Mouse (Mus musculus) mature B cell (primary cell): ENCODE results near the gene Nbeal1.
"Not testable (repeated sequence)": the region's sequence is repeated elsewhere in the genome, so short reads cannot be mapped to it uniquely, and the experiment has no call there.

Experiments used
- in situ Hi-C: fragments of 300-500 bp; cut with MboI; formaldehyde crosslinking; loops from 2 replicates; pipeline ENCODE4 v1.14.3; 2019

The Nbeal1 gene

DNA sequence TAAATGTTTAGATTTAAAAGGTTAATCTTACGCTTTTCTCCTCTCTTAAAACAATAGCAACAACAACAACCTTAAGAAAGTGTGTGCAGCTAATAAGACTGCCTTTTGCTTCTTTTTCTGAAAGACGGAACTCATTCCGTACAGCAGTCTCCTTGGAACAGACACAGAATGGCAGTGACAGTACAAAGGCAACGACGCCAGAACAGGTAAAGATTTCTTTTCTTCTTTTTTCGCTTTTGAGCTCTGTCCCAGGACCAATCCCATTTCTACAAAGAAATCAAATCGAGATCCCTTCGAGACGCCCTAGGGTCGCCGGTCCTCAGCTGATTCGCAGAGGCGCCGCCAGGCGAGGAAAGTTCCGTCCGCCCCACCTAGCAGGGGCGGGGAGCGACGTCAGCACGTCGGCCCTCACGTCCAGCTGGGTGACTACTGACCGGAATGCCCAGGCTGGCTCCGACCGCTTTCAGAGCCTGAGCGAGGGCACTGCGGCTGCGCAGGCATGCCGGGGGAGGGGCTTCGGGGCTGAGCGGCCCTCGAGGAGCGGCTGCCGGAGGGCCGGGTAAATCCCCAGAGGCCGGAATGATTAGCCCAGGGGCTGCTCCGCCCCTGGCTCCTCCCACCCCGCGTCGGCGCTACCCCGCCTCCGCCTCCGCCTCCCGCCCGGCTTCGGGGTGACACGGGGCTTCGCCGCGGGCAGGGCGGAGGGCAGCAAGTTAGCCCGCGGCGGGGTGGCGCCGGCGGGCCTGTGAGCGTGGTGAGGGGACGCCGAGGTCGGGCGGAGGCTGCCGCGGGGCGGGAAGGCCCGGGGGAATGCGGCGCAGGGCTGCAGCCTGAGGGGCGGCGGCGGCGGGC is at the start of gene Nbeal1:
Nbeal1 (plus strand) TSS at position 668 of the 852 bp plus-strand sequence.
- in situ Hi-C loops, result no loop called here

DNA sequence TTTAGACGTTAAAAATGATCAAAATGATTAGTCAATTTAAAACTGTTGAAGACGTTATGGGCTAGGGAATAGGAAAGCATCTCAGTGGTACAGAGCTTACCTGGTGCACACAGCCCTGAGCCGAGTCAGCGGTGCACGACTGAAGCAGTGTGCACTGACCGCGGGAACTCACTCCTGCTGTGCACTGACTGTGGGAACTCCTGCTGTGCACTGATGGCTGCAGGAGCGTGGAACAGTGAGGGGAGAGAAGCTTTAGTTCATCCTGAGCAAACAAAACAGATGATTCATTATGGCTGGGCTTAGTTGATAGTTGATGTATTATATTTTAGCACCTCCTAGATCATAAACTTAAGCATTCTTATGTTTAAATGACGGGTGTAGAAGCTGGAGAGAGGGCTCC is 43.1 kb upstream of the Nbeal1 start:
- in situ Hi-C loops, result no loop called here

DNA sequence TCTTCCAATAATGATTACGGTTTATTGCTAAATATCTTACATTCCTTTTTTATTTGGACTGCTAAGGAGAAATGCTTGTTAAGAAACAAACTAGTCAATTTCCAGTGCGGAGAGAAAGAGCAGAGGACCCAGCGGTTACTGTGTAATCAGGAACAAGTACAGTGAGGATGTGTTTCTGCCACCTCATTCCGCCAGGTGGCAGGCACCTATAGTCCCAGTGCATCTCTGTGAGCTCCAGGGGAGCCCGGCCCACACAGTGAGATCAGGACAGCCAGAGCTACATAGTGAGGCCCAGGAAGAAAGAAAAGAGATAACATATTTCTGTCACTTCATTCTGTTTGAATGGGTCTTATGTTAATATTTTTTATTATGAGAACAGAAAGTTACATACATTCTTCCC is 27.7 kb upstream of the Nbeal1 start:
- in situ Hi-C loops, result no loop called here

DNA sequence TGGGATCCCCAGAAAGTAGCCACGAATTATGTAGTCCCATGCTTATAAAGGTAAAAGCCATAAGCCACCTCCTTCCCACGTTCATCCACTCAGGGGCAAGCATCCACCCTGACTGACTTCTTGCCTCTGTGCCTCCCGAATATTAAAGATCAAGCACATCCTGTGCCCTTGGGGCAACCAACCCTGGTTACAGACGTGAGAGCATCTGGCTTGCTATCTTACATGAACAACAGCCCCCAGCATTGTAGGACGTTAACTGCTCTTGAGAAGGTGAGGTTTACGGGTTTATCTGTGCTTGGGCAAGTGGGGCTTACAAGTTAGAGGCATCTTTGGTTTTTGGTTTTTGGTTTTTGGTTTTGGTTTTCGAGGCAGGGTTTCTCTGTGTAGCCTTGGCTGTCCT is 23.7 kb upstream of the Nbeal1 start:
- in situ Hi-C loops, result no loop called here

DNA sequence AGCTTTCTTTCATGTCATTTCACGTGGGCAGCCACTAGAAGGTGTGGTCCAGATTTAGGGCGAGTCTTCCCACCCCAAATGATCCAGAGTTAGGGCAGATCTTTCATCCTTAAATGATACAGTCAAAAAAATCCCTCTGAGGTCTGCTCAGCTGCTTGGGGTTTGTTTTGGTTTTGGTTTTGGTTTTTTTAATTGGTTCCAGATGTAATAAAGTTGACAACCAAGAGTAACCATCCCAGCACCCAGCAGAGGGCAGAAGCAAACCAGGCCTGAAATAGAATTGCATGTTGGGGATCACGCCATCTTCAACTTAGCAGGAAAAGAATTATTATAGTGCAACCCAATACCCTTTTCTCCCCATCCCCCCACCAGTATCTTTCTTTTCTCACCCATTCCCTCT is 22.0 kb upstream of the Nbeal1 start:
- in situ Hi-C loops, result no loop called here

DNA sequence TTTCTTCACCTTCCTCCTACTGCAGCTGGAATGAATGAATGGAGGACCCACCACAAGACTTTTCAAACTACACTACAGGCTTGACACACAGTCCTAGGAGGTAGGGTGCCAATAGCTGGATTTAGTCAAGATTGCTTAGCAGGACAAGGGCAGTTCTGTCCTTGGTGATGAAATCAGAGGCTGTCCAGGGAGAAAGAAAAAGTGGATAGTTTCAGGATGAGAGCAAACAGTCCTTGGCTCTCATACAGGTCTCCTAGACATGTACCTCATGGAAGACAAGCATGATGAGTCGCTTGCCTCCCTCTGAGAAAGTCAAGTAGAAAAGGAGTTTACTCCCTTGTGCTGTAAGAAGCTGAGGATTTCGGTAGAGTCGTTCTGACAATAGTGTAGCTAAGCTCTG is 16.7 kb upstream of the Nbeal1 start:
- in situ Hi-C loops, result no loop called here

- in situ Hi-C loops, result no loop called here
Observed at GRCm38 (mm10) chr1:60169626-60170025, 10.8 kb upstream of the Nbeal1 start.

DNA sequence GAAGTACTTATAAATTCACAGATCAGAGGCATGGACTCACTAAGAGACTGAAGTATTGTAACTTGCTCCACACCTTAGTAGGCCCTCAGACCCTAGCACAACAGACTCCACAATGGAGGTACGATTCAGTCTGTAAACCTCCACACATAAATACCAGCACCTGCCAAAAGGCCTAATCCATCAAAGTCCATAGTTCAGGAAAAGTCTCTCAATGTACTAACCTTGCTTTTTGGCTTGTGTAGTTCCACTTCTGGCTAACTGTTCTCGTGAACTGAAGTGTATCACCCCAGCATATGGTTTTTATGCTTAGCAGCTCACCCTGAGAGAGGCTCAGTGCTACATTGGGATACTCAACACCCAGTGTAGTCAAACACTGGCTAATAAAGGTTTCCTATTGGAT is 10.1 kb upstream of the Nbeal1 start:
- in situ Hi-C loops, result no loop called here

- in situ Hi-C loops, result no loop called here
Observed at GRCm38 (mm10) chr1:60173119-60173518, 7.3 kb upstream of the Nbeal1 start.

DNA sequence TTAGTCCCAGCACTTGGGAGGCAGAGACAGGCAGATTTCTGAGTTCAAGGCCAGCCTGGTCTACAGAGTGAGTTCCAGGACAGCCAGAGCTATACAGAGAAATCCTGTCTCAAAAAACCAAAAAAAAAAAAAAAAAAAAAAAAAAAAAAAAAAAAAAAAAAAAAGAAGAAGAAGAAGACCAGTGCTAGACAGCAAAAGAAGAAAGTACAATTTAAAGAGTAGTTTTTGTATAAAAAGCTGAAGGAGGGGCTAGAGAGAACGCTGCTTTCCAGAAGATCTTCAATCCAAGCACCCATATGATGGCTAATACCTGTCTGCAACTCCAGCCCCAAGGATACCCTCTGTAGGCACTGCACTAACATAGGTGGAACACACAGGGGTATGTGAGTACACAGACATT is 2.6 kb upstream of the Nbeal1 start:
- in situ Hi-C loops, result not testable (repeated sequence)

DNA sequence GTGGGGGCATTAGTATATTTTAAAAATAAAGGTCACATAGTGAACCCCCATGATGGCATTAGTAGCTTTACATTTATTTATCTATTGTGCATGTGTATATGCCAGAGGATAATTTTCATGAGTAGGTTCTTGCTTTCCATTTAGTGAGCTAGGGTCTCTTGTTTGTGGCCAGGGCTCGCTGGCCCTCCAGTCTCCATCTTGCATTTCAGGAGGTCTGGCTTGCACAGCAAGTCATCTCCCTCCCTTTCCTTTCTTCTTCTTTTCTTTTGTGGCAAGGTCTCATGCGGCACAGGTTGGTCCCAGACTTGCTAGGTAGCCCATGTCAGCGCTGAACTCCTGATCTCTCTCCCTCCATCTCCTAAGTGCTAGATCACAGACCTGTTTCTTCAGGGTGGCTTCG is 1.0 kb upstream of the Nbeal1 start:
- in situ Hi-C loops, result no loop called here

DNA sequence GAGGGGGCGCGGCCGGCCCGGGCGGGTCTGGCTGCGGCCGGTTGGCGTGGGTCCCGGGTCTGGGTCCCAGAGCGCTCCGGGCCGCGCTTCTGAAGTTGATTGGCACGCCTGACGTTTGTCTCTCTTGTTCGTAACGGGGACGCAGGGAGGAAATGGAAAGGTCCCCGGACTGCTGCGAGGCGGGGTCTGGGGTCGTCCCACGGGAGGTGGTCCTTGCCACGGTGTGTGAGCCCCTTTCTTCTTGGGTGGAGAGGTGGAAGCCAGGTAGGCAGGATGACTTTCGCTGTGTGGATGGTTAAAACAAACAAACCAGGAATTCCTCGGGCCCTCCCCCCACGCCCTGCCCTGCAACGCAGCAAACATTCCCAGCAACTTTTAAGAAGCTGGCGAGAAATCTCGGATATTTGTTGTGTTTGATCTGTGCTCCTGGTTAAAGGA is 404 bp downstream of the Nbeal1 start:
- in situ Hi-C loops, result no loop called here

DNA sequence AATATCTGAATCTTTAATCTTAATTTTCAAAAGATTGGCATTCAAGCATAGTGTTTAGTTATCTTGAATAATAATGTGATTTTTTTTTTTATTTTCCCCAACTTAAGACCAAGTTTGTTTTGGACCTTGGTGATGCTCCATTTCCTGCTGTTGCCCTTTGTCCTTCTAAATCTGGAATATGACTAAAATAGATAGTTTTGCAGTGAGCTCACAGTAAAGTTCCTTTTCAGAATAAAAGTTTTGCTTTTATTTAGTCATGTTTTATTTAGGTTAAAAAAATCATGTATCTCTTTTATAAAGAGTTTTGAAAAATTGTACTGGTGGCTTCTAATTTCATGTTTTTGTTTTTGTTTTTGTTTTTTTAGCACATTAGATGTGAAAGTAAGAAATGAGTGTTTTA is 8.1 kb downstream of the Nbeal1 start:
- in situ Hi-C loops, result no loop called here

DNA sequence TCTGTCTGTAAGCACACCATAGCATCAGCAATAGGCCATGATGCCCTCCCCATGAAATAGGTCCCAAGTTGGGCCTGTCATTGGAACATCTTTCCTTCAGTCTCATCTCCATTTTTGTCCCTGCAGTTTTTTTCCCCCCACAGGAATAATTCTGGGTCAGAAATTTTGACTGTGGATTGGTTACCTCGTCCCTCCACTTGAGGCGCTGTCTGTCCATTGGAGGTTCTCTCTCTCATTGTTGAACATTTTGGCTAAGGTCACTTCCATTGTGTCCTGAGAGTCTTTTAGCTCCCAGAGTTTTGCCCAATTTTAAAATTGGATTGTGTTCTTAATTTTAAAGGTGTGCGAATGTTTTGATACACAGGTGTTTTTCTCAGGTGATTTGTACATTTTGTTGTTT is 16.4 kb downstream of the Nbeal1 start:
- in situ Hi-C loops, result no loop called here

GRCm38 (mm10) chr1:60199006-60199405 is 18.6 kb downstream of the Nbeal1 start:
- in situ Hi-C loops, result no loop called here

DNA sequence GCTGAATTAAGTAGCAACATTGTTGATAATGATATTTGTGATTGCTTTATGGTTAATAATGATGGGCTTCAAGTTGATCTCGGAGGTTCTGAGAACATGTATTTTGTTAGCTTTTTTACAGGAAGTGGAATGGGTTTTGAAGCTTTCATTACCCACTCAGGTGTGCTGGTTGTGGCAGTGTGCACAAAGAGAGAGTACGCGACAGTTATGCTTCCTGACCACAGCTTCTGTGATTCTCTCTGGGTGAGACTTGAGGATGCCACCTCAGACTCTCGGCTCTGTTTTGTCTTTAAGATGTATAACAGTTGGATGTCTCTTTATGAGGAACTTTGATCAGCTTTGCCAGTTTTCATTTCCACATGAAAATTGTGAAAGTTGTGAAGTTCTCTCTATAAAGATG is 55.9 kb downstream of the Nbeal1 start:
- in situ Hi-C loops, result no loop called here

DNA sequence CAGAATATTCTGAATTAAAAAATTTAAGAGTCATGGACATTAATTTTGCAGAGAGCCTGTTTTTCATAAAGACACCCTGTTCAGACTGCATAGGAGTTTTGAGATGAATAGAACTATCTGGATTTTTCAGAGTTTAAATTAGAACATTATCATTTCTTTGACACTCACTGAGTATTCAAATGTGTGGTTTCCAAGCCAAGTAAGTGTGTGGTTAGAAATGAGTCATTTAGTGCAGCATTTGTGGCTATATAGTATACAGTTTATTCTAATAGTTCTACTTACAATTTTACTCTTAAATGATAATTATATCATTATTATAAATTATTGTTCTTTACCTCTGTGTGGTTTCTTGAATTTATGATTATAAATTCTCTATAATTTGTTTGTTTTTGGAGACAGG is 60.0 kb downstream of the Nbeal1 start:
- in situ Hi-C loops, result no loop called here

DNA sequence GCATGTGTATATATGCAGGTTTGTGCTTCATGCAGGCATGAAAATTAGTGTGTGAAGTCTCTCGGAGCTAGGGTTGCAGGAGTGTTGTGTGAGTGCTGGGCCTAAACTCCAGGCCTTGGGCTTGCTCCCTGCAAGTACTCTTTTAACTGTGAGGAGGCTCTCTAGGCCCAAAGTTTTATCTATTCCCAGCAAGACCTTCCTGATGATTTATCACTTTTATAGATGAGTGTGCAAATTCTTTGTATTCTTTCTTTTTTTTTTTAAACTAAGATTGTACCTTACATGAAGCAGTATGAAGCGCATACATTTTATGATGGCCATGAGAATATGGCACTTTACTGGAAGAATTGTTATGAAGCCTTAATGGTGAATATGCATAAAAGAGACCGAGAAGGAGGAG is 87.7 kb downstream of the Nbeal1 start:
- in situ Hi-C loops, result no loop called here

DNA sequence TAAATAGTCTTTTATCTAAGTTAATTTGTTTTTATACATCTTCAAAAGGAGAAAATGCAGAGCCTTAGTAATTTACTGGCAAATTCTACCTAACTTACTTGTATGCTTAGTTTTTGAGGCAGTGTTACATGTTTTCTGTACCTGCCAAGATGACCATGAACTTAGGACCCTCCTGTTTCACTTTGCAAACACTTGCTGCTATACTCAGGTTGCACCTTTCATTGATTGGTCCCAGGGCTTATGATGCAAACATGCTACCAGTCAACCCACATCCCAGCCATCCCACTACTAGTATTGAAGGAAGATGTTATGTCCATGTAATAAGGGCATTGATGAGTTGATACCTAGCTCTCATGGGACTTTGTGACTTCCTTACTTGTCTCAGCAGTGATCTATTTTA is 88.9 kb downstream of the Nbeal1 start:
- in situ Hi-C loops, result no loop called here

DNA sequence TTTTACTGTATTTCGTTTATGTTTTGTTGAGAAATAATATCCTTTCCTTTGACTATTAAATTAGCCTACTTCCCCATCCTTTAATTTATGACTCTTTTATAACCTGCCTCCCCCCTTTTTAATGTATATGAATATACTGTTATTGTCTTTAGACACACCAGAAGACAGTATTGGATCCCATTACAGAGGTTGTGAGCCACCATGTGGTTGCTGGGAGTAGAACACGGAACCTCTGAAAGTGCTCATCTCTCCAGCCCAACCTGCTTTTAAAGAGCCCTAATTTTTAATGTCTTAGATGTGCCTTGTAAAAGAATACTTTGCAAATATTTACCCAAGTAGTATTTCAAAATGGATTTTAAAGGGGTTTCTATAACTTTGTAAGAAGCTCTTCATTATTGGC is 92.1 kb downstream of the Nbeal1 start:
- in situ Hi-C loops, result no loop called here

DNA sequence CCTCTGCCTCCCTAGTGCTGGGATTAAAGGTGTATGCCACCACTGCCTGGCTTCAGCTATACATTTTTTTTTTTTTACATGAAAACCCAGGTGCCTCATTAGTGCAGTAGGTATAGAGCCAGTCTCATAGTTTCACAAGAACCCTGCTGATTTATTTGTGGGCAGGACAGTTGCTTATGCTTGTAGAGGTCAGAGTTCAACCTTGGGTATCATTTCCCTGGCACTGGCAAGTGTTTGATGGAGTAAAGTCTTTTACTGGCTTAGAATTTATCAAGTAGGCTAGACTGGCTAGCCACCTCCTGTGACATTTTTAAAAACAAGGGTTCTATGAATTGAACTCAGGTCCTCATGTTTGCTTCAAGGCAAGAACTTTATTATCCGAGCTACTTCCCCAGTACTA is 113.5 kb downstream of the Nbeal1 start:
- in situ Hi-C loops, result no loop called here

GRCm38 (mm10) chr1:60342808-60343629 is 162.6 kb downstream of the Nbeal1 start, which contains the start of gene Cyp20a1:
Cyp20a1 (plus strand) TSS chr1:60343323.
- in situ Hi-C loops, result no loop called here
